In genomic region chr2:9596135-9596534, GRCm38 (mm10) we compare ENCODE assay signal across 27 mouse cellular contexts.
DNase-seq lines count a peak whose midpoint lies in the region; TF ChIP-seq lines count a peak whose summit lies in the region.
"Had no signal": no experiment of that assay in that cellular context is flagged by ENCODE, and none has a peak within 500 bp of the region (broad histone marks: within the 10 kb centered on the region; RNA-seq: fewer than 3 reads in every experiment).

No protein-coding gene starts in this region.

- DNase-seq in CD4-positive helper T cell, adult 2 months (ENCODE audit: low read depth, low spot score), result peak; percentile 52
- peak; percentile 49 for DNase-seq in naive thymus-derived CD4-positive, alpha-beta T cell, adult 2 months (ENCODE audit: low read depth)
- DNase-seq in thymus, postnatal 10 days (ENCODE audit: low spot score in 2 of 2), result peak; percentile 35 to 45
- peak; percentile 42 to 50 for DNase-seq in thymus, postnatal 36 days
- DNase-seq in cerebellum, adult 2 months, result no peak
- DNase-seq in heart, adult 18-20 months, result no peak
- no peak for DNase-seq in embryo, embryonic 10.5 days (ENCODE audit: low spot score)
- DNase-seq: adrenal gland, adult 8-10 months; adrenal gland, postnatal 25 days; B cell, adult 2 months; cerebellum, adult 11-12 months; cerebellum, adult 9-10 months; cerebellum, postnatal 14 days; forebrain, postnatal 0 days; gastrocnemius, adult 2 months; gastrocnemius, postnatal 14 days; heart, adult 11 months; heart, postnatal 10 days; heart, postnatal 4 days had no signal

- no peak for TF ChIP-seq POLR2A in cerebellum, adult 2 months (IDR thresholded peaks at IDR 0.05; ENCODE audit: borderline replicate concordance, insufficient read depth, low read length)

- H3K27ac ChIP-seq in cerebellum, adult 2 months (ENCODE audit: insufficient read depth, low read length), result no peak overlapping the region
- H3K27ac ChIP-seq: embryonic facial prominence, embryonic 12.5 days; embryonic facial prominence, embryonic 15.5 days; gastrocnemius, adult 2 months; heart, embryonic 15.5 days; hindbrain, embryonic 15.5 days; intestine, embryonic 15.5 days had no signal

- WGBS in cerebellum, adult 2 months, result 86% methylated on average over 12 of the region's 12 CpGs

- no peaks in the 10 kb centered on the region for H3K27me3 ChIP-seq in cerebellum, adult 2 months (ENCODE audit: control insufficient read depth, insufficient read depth, low read length)
- H3K27me3 ChIP-seq: CH12.LX; embryonic facial prominence, embryonic 12.5 days; embryonic facial prominence, embryonic 15.5 days; heart, embryonic 12.5 days; heart, embryonic 15.5 days; hindbrain, embryonic 15.5 days; intestine, embryonic 15.5 days; Patski had no signal

- H3K4me1 ChIP-seq in cerebellum, adult 2 months (ENCODE audit: control insufficient read depth, insufficient read depth, low read length), result no peaks in the 10 kb centered on the region
- H3K4me1 ChIP-seq: embryonic facial prominence, embryonic 12.5 days; intestine, embryonic 15.5 days had no signal

- no peak overlapping the region for H3K4me3 ChIP-seq in cerebellum, adult 2 months (replicated peaks; ENCODE audit: insufficient read depth, low read depth, low read length)
- H3K4me3 ChIP-seq: embryonic facial prominence, embryonic 12.5 days; embryonic facial prominence, embryonic 15.5 days; gastrocnemius, adult 2 months; heart, embryonic 12.5 days; heart, embryonic 15.5 days; hindbrain, embryonic 15.5 days; intestine, embryonic 15.5 days had no signal

- no peak for TF ChIP-seq CTCF in cerebellum, adult 2 months (IDR thresholded peaks at IDR 0.05; ENCODE audit: borderline replicate concordance, insufficient read depth, low read depth, low read length)

Comparison
In these comparisons a context has a peak if more than half of its experiments do, and no peak if none do; other contexts are left out.
1. DNase-seq: peak in CD4-positive helper T cell, adult 2 months (single experiment), naive thymus-derived CD4-positive, alpha-beta T cell, adult 2 months (single experiment), thymus, postnatal 10 days (2 of 2) and thymus, postnatal 36 days (2 of 2); none in cerebellum, adult 2 months (0 of 2), heart, adult 18-20 months (0 of 2) and embryo, embryonic 10.5 days (single experiment).